Mouse (Mus musculus) hindbrain, embryonic 16.5 days (tissue): Measurements from ENCODE around the gene Cxcl14. TPM values are rescaled to one million over a fixed set of nuclear protein-coding genes. Genes with fewer than 3 reads are reported as not detected.

Source experiments
- ATAC-seq: fragments of 200-750 bp; cut with Nextera tagmentation; 2 replicates; pipeline ENCODE4 v1.8.0; 2017; ENCODE audit warnings: moderate TSS enrichment, moderate library complexity
- H3K27ac ChIP-seq: fragments of 300-500 bp; sonication (generic); 2 replicates; pipeline ENCODE4 v1.5.1; 2014; ENCODE audit warnings: low read depth, mild to moderate bottlenecking, control low read depth, low read length, moderate library complexity
- H3K27me3 ChIP-seq: fragments of 300-500 bp; sonication (generic); replicated peaks from 2 replicates; pipeline ENCODE4 v1.6.1; 2014; ENCODE audit warnings: low read length; ENCODE audit not compliant: control insufficient read depth, insufficient read depth
- H3K36me3 ChIP-seq: fragments of 300-500 bp; sonication (generic); 2 replicates; pipeline ENCODE4 v1.6.1; 2014; ENCODE audit warnings: mild to moderate bottlenecking, low read length, moderate library complexity, mixed read lengths; ENCODE audit not compliant: control insufficient read depth, insufficient read depth
- H3K4me1 ChIP-seq: fragments of 300-500 bp; sonication (generic); 2 replicates; pipeline ENCODE4 v1.6.1; 2014; ENCODE audit warnings: low read depth, low read length; ENCODE audit not compliant: control insufficient read depth, insufficient read depth
- H3K4me2 ChIP-seq: fragments of 300-500 bp; sonication (generic); 2 replicates; pipeline ENCODE4 v1.6.1; 2014; ENCODE audit warnings: mild to moderate bottlenecking, low read length, control low read depth, moderate library complexity
- H3K4me3 ChIP-seq: fragments of 300-500 bp; sonication (generic); 2 replicates; pipeline ENCODE4 v1.5.1; 2014; ENCODE audit warnings: mild to moderate bottlenecking, low read length, control low read depth, moderate library complexity
- H3K9ac ChIP-seq: fragments of 300-500 bp; sonication (generic); 2 replicates; pipeline ENCODE4 v1.6.1; 2014; ENCODE audit warnings: low read depth, mild to moderate bottlenecking, control low read depth, low read length, moderate library complexity
- H3K9me3 ChIP-seq: fragments of 300-500 bp; sonication (generic); 2 replicates; pipeline ENCODE4 v1.6.1; 2014; ENCODE audit warnings: mild to moderate bottlenecking, low read length, moderate library complexity; ENCODE audit not compliant: control insufficient read depth
- whole genome bisulfite sequencing: fragments of 180-500 bp; shearing (Covaris S2); extraction: QIAGEN DNeasy Blood & Tissue Kit; methylation state at CpG from one replicate; pipeline ENCODE4 v1.1.7; 2014; 5-methylcytosine and 5-hydroxymethylcytosine counted together
- polyA plus RNA-seq: library from polyadenylated mRNA; unstranded; fragments of >200 nt; fragmentation: Nextera tagmentation; extraction: Ambion mirVana; gene quantifications from 2 replicates; pipeline ENCODE4 v1.2.1, GENCODE M21; 2015

Gene Cxcl14
- polyA plus RNA-seq, 1 experiment from 2014 or later = 10.2 TPM

DNA sequence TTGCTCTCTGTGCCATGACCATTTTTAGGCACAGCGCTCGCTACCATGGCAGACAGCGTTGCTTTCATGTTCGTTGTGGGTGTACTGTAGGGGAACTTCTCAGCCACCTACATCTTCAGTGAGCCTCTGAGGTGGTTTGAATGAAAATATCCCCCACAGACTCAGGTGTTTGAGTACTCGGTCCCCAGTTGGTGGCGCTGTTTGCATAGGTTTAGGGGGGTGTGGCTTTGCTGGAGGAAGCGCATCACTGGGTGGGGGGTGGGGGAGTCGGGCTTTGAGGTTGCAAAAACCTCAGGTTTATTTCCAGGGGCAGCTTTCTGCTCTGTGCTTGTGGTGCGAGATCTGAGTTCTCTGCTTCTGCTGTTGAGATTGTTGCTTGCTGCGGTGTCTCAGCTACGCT, 3.0 kb upstream of the Cxcl14 start:
- no peaks in the 10 kb centered on the region for H3K9me3 ChIP-seq
- H3K4me1 ChIP-seq = peaks cover 20% of the 10 kb centered on the region
- H3K9ac ChIP-seq = no peak overlapping the region
- no peak for ATAC-seq
- H3K36me3 ChIP-seq = no peaks in the 10 kb centered on the region
- no peak overlapping the region for H3K27ac ChIP-seq
- no peak overlapping the region for H3K4me3 ChIP-seq
- H3K27me3 ChIP-seq = peaks cover 28% of the 10 kb centered on the region
- no peak overlapping the region for H3K4me2 ChIP-seq
- WGBS = 93% methylated on average over 11 of the region's 11 CpGs

DNA sequence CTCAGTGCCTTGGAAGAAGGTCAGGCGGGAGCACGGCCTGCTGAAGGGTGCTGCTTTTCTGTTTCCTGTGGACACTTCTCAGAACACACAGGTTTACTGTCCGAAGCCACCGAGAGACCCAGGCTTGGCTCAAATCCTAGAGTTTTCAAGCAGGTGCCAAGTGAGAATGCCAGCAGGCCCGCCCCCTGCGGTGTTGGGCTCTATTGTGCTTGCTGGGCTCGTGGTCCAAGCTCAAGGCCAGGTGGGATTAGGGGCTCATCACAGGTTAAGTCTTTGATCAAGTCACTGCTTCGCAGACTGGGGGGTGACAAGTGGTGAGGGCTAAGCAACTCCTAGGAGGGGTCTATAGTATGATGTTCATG, 289 bp upstream of the Cxcl14 start:
- ATAC-seq = peak; percentile 5; the same call in 1 of the 2 replicates
- Histone ChIP-seq H3K4me1 (peaks cover 20% of the 10 kb centered on the region), H3K4me2 (peak overlapping the region; percentile 70), H3K27ac (no peak overlapping the region), H3K27me3 (peaks cover 48% of the 10 kb centered on the region), H3K36me3 (no peaks in the 10 kb centered on the region), H3K9me3 (no peaks in the 10 kb centered on the region), H3K4me3 (peak overlapping the region; percentile 48), H3K9ac (peak overlapping the region; percentile 57)
- 4% methylated on average over 8 of the region's 8 CpGs for WGBS

DNA sequence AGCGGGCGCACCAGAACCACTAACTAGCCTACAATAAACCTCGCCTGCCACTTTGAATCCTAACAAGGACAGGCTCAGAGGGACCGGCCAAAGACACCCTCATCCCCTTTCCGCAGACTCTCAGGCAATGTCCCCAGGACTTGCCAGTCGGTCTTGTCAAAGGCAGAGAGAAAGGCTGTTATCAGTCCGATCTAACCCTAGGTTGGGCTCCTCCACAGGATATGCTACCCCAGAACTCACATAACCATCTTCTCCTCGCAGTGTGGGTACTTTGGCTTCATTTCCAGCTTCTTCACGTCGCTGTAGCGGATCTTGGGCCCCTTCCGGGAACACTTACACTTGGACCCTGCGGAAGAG, 787 bp downstream of the Cxcl14 start:
- H3K27me3 ChIP-seq = peaks cover 49% of the 10 kb centered on the region

DNA sequence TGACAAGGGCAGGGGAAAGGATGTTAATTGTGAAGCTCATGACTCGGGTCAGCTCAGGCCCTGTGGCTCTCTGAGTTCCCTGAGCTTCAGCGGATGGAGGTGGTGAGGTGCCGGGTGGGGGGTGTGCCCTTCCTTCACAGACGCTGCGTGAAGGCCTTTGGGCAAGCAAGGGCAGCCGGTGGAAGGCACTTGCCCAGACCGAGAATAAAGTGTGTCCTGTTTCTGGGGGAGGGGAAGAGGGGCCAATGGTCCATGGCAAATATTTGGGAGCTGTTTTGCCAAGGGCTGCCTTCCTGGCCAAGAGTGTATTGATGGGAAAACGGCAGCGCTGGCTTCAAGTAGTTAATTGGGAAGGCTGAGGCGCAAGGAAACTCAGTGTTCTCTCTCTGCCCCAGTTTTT, 1.4 kb downstream of the Cxcl14 start:
- WGBS = 5% methylated on average over 10 of the region's 10 CpGs
- H3K4me1 ChIP-seq = peaks cover 20% of the 10 kb centered on the region
- H3K36me3 ChIP-seq = no peaks in the 10 kb centered on the region
- no peak overlapping the region; the same call in 1 of the 2 replicates for H3K4me2 ChIP-seq
- no peak for ATAC-seq
- H3K27me3 ChIP-seq = peaks cover 49% of the 10 kb centered on the region
- peak overlapping the region; percentile 48 for H3K4me3 ChIP-seq
- H3K9me3 ChIP-seq = 0 out of 2 replicates have a peak, but pooled peaks cover 2% of the 10 kb centered on the region
- no peak overlapping the region for H3K9ac ChIP-seq
- H3K27ac ChIP-seq = no peak overlapping the region

More for the DNA sequence above, 787 bp downstream of the Cxcl14 start:
- no peak overlapping the region for H3K27ac ChIP-seq
- H3K36me3 ChIP-seq = no peaks in the 10 kb centered on the region
- H3K4me1 ChIP-seq = peaks cover 20% of the 10 kb centered on the region
- 5% methylated on average over 13 of the region's 13 CpGs for WGBS
- H3K4me3 ChIP-seq = peak overlapping the region; percentile 48
- H3K4me2 ChIP-seq = peak overlapping the region; percentile 70
- H3K9ac ChIP-seq = peak overlapping the region; percentile 57
- no peak for ATAC-seq
- H3K9me3 ChIP-seq = no peaks in the 10 kb centered on the region

DNA sequence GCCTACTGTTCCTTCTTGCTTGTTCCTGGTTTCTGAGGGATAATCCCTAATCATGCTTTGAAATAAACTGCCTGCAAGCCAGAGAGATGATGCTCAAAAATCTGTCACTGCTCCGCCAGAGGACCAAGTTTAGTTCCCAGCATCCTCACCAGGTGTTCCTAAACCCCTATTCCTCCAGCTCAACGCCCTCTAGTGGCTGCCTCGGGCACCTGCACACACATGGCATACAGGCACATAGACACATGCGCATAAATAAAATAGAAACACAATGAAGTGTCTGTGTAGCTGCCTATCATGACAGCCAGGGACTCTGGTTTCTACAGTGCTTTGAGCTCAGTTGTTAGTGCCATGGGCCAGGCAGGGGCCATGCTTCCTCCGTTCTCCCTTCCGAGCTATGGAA, 6.4 kb downstream of the Cxcl14 start:
- no peak overlapping the region for H3K27ac ChIP-seq

DNA sequence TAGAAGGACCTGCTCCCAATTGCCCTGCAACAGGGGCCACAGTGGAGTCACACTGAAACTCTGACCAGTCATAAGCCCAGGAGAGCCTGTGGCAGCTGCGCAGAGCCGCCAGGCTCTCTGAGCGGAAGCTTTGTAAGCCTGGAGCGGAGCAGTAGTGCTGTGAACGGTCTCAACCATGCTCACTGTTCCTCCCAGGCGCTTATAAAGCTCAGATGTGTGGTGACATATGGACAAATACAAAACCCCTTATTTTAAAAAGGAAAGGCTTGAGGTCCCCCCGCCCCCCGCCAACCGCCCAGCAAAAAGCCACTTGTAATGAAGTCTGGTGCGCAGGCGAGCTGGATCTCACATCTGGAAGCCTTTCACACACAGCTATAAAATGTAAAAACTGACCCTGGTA, 7.1 kb downstream of the Cxcl14 start:
- 0 out of 2 replicates have a peak, but pooled peaks cover 3% of the 10 kb centered on the region for H3K9me3 ChIP-seq
- no peak for ATAC-seq
- no peak overlapping the region for H3K9ac ChIP-seq
- peaks cover 19% of the 10 kb centered on the region for H3K27me3 ChIP-seq
- WGBS = 64% methylated on average over 11 of the region's 11 CpGs
- H3K4me3 ChIP-seq = no peak overlapping the region
- no peak overlapping the region for H3K4me2 ChIP-seq
- H3K36me3 ChIP-seq = no peaks in the 10 kb centered on the region
- no peaks in the 10 kb centered on the region; the same call in 1 of the 2 replicates for H3K4me1 ChIP-seq
- no peak overlapping the region for H3K27ac ChIP-seq

More for the DNA sequence above, 6.4 kb downstream of the Cxcl14 start:
- Histone ChIP-seq H3K27me3 (peaks cover 26% of the 10 kb centered on the region), H3K4me2 (no peak overlapping the region), H3K36me3 (no peaks in the 10 kb centered on the region), H3K9me3 (0 out of 2 replicates have a peak, but pooled peaks cover 3% of the 10 kb centered on the region), H3K4me3 (no peak overlapping the region), H3K4me1 (peaks cover 3% of the 10 kb centered on the region; the same call in 1 of the 2 replicates), H3K9ac (no peak overlapping the region)
- no peak for ATAC-seq
- WGBS = 79% methylated on average over 6 of the region's 6 CpGs

DNA sequence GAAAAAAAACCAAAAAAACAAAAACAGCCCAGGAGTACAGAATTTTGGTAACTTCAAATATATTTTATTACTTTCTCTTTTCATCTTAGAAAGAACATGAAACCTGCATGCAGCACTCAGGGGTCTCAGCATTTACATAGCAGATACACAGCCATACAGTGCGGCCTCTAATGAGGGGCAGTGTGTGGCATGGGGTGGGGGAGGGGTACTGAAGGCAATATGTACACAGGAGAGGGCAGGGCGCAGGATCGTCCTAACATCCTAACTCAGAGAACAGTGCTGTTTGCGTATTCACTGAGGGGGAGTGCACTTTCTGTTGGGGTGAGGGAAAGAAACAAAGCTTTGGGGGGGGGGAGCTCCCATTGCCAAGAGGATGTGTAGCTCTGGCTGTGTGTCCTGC, 7.8 kb downstream of the Cxcl14 start:
- peaks cover 14% of the 10 kb centered on the region for H3K27me3 ChIP-seq
- 37% methylated on average over 4 of the region's 4 CpGs for WGBS

DNA sequence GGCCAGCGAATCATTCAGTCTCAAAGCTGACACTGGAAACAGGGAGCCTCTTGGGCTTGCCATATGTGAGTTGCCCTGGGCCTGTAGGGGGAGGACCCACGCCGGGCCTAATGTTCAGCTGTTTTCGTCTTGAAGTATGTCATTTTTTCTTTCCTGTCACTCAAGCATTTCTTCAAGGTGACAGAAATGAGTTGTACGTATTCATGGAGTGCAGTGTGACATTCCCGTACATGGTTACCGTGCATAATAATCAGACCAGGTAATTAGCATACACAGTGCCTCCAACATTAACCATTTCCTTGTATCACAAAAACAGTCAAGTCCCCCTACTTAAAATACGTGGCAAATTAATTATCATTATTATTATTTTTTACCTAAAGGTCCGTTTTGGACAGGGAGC, 9.3 kb downstream of the Cxcl14 start:
- Histone ChIP-seq H3K4me1 (no peaks in the 10 kb centered on the region; the same call in 1 of the 2 replicates), H3K4me3 (no peak overlapping the region), H3K4me2 (no peak overlapping the region), H3K9me3 (0 out of 2 replicates have a peak, but pooled peaks cover 3% of the 10 kb centered on the region), H3K36me3 (no peaks in the 10 kb centered on the region), H3K9ac (no peak overlapping the region), H3K27ac (no peak overlapping the region), H3K27me3 (peaks cover 4% of the 10 kb centered on the region; the same call in 1 of the 2 replicates)
- 51% methylated on average over 9 of the region's 9 CpGs for WGBS
- no peak for ATAC-seq

More for the DNA sequence above, 7.8 kb downstream of the Cxcl14 start:
- Histone ChIP-seq H3K36me3 (no peaks in the 10 kb centered on the region), H3K9ac (no peak overlapping the region), H3K4me2 (no peak overlapping the region), H3K4me1 (no peaks in the 10 kb centered on the region; the same call in 1 of the 2 replicates), H3K4me3 (no peak overlapping the region), H3K27ac (no peak overlapping the region), H3K9me3 (0 out of 2 replicates have a peak, but pooled peaks cover 3% of the 10 kb centered on the region)
- no peak for ATAC-seq

DNA sequence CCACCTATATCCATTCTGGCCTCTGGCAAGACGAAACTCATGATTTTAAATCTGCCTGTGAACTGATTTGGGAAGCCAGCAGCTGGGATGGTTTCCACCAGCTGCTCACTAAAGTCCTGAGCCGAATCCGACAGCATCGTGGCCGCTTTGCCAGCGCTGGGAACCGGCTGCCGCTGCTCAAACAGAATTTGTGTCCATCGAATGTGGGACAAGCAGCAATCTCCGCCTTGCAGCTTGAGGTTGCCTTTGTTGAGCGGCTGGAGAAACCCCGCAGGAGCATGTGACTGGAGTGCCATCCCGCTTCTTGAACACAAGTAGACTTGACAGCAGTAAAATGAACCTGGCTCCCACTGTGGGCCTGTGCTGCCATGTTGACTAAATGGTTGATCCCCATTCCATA, 13.0 kb downstream of the Cxcl14 start:
- Histone ChIP-seq H3K27ac (no peak overlapping the region), H3K4me1 (no peaks in the 10 kb centered on the region), H3K4me3 (no peak overlapping the region), H3K4me2 (no peak overlapping the region), H3K9ac (no peak overlapping the region), H3K9me3 (no peaks in the 10 kb centered on the region), H3K36me3 (no peaks in the 10 kb centered on the region), H3K27me3 (peaks cover 4% of the 10 kb centered on the region; the same call in 1 of the 2 replicates)
- no peak for ATAC-seq
- WGBS = 91% methylated on average over 13 of the region's 13 CpGs
